18 mouse cellular contexts compared by ENCODE assay signal in genomic region chr1:37737045-37737444, GRCm38 (mm10). TPM values are rescaled to one million over a fixed set of nuclear protein-coding genes. Genes with fewer than 3 reads are reported as not detected.
DNase-seq lines count a peak whose midpoint lies in the region; ATAC-seq and TF ChIP-seq lines count a peak whose summit lies in the region.
"Had no signal": no experiment of that assay in that cellular context is flagged by ENCODE, and none has a peak within 500 bp of the region (broad histone marks: within the 10 kb centered on the region; RNA-seq: fewer than 3 reads in every experiment).

No protein-coding gene starts in this region.

- H3K36me3 ChIP-seq in ES-E14 (ENCODE audit: control insufficient read depth, insufficient read depth, low read length, poor library complexity, severe bottlenecking) = no peaks in the 10 kb centered on the region
- no peaks in the 10 kb centered on the region for H3K36me3 ChIP-seq in midbrain, embryonic 16.5 days (ENCODE audit: control insufficient read depth, insufficient read depth, low read length)
- H3K36me3 ChIP-seq: embryonic facial prominence, embryonic 13.5 days; limb, embryonic 12.5 days; lung, embryonic 15.5 days had no signal

- H3K4me1 ChIP-seq in ES-E14 (ENCODE audit: control insufficient read depth in 2 of 2, insufficient read depth in 2 of 2, low read length in 2 of 2, poor library complexity in 1 of 2) = no peaks in the 10 kb centered on the region
- no peaks in the 10 kb centered on the region for H3K4me1 ChIP-seq in midbrain, embryonic 16.5 days (ENCODE audit: control insufficient read depth, insufficient read depth, low read length)
- H3K4me1 ChIP-seq: embryonic facial prominence, embryonic 13.5 days; limb, embryonic 12.5 days; lung, embryonic 15.5 days had no signal

- H3K4me2 ChIP-seq in midbrain, embryonic 16.5 days (ENCODE audit: low read length) = no peak overlapping the region
- H3K4me2 ChIP-seq: embryonic facial prominence, embryonic 13.5 days; heart, embryonic 11.5 days; limb, embryonic 12.5 days; lung, embryonic 15.5 days had no signal

- 86% methylated on average over 4 of the region's 4 CpGs for WGBS in midbrain, embryonic 16.5 days

- H3K27ac ChIP-seq in ES-E14 (ENCODE audit: insufficient read depth, low read depth, low read length, poor library complexity, severe bottlenecking) = no peak overlapping the region
- H3K27ac ChIP-seq in midbrain, embryonic 16.5 days (ENCODE audit: low read length) = no peak overlapping the region
- H3K27ac ChIP-seq: embryonic facial prominence, embryonic 13.5 days; limb, embryonic 12.5 days; lung, embryonic 15.5 days had no signal

- H3K4me3 ChIP-seq in ES-E14 (ENCODE audit: insufficient read depth in 1 of 2, low read depth in 1 of 2, low read length in 2 of 2, poor library complexity in 1 of 2, severe bottlenecking in 1 of 2) = no peak overlapping the region
- no peak overlapping the region for H3K4me3 ChIP-seq in midbrain, embryonic 16.5 days (ENCODE audit: low read depth, low read length)
- H3K4me3 ChIP-seq: embryonic facial prominence, embryonic 13.5 days; limb, embryonic 12.5 days; lung, embryonic 15.5 days; megakaryocyte, embryonic 14.5 days had no signal

- in situ Hi-C loops in ES-E14 (cut with MboI; ENCODE audit: low sequenced_read_pairs in 2 of 2, unreplicated experiment in 2 of 2) = no loop called here

- peak; percentile 95 for ATAC-seq in megakaryocyte-erythroid progenitor cell, adult 5-6 weeks (replicated peaks; ENCODE audit: low FRiP score, low TSS enrichment, poor library complexity, severe bottlenecking)
- ATAC-seq in midbrain, embryonic 16.5 days = no peak
- ATAC-seq: hindbrain, embryonic 16.5 days had no signal

- H3K9ac ChIP-seq in ES-E14 (ENCODE audit: insufficient read depth, low read depth, low read length, poor library complexity, severe bottlenecking) = no peak overlapping the region
- no peak overlapping the region for H3K9ac ChIP-seq in midbrain, embryonic 16.5 days (ENCODE audit: low read depth, low read length)
- H3K9ac ChIP-seq: embryonic facial prominence, embryonic 13.5 days; limb, embryonic 12.5 days; lung, embryonic 15.5 days had no signal

- peak; percentile 8 to 22 for DNase-seq in thymus, postnatal 36 days
- no peak for DNase-seq in thymus, postnatal 0 days (ENCODE audit: low spot score)
- DNase-seq in ES-E14 (ENCODE audit: low read depth, low spot score) = peak; percentile 40
- DNase-seq in c-Kit-positive CD71-positive TER-119-positive erythroid progenitor cells, embryonic 14.5 days (ENCODE audit: low spot score) = peak; percentile 29
- DNase-seq in gastrocnemius, adult 8-10 months (ENCODE audit: low spot score in 2 of 2) = no peak
- DNase-seq: adrenal gland, adult 8-10 months; cerebellum, adult 8-10 months; kidney, adult 2 months; kidney, postnatal 36 days; thymus, adult 2 months had no signal

- H3K9me3 ChIP-seq in ES-E14 (ENCODE audit: control insufficient read depth, insufficient read depth, low read depth, low read length) = no peaks in the 10 kb centered on the region
- no peaks in the 10 kb centered on the region for H3K9me3 ChIP-seq in midbrain, embryonic 16.5 days (replicated peaks; ENCODE audit: control insufficient read depth, low read length, poor library complexity, severe bottlenecking)
- H3K9me3 ChIP-seq: embryonic facial prominence, embryonic 13.5 days; limb, embryonic 12.5 days; lung, embryonic 15.5 days; megakaryocyte, embryonic 14.5 days had no signal

- H3K27me3 ChIP-seq in midbrain, embryonic 16.5 days (ENCODE audit: control insufficient read depth, insufficient read depth, low read depth, low read length) = no peaks in the 10 kb centered on the region
- H3K27me3 ChIP-seq: limb, embryonic 12.5 days; lung, embryonic 15.5 days; megakaryocyte, embryonic 14.5 days had no signal

TF ChIP-seq in ES-E14, 5 proteins besides CTCF, POLR2A, EP300 and RAD21:
- TF ChIP-seq ZC3H11A (IDR thresholded peaks at IDR 0.05; ENCODE audit: borderline replicate concordance, low read depth, low read length) = no peak
- no peak for TF ChIP-seq HCFC1 (IDR thresholded peaks at IDR 0.05; ENCODE audit: borderline replicate concordance, insufficient read depth, low read length)
- TF ChIP-seq ZNF384 (IDR thresholded peaks at IDR 0.05; ENCODE audit: low read depth, low read length) = no peak
- TF ChIP-seq MAFK (IDR thresholded peaks at IDR 0.05; ENCODE audit: insufficient read depth, low read depth, low read length) = no peak
- TF ChIP-seq CHD2 (IDR thresholded peaks at IDR 0.05; ENCODE audit: low read depth, low read length) = no peak
TF ChIP-seq in ES-E14: peak in this region for 0.

RNA-seq across cellular contexts. Expression of gene 2010300C02Rik, which starts 17.2 kb away (rescaled TPM):
- 10.7 and 12.5 TPM in 2 replicates for polyA plus RNA-seq in thymus, postnatal 0 days (2015; fragmentation: Nextera tagmentation; extraction: Ambion mirVana)
- 0.58 and 0.67 TPM in 2 replicates for total RNA-seq in ES-E14 (2012; rRNA removed)
- total RNA-seq in megakaryocyte-erythroid progenitor cell, adult 5-6 weeks (2014; fragmentation: Nextera tagmentation) = not detected in 2 replicates
- total RNA-seq in megakaryocyte-erythroid progenitor cell, adult 5-6 weeks (2017) = 0.05 and 0.15 TPM in 2 replicates
- polyA plus RNA-seq in midbrain, embryonic 16.5 days (2015; fragmentation: Nextera tagmentation; extraction: Ambion mirVana) = 3.3 and 3.6 TPM in 2 replicates
- total RNA-seq in gastrocnemius, adult 8-10 months (2022) = under 1 TPM; 0.18 to 0.67 (median 0.25) TPM

Comparison
In these comparisons a context has a peak if more than half of its experiments do, and no peak if none do; other contexts are left out.
1. DNase-seq: peak in thymus, postnatal 36 days (2 of 2), ES-E14 (single experiment) and c-Kit-positive CD71-positive TER-119-positive erythroid progenitor cells, embryonic 14.5 days (single experiment); none in thymus, postnatal 0 days (single experiment) and gastrocnemius, adult 8-10 months (0 of 2).